Comparison of ENCODE assay signal across 19 mouse cellular contexts in genomic region chr10:57602951-57603350, GRCm38 (mm10). TPM values are rescaled to one million over a fixed set of nuclear protein-coding genes. Genes with fewer than 3 reads are reported as not detected.
DNase-seq lines count a peak whose midpoint lies in the region; ATAC-seq and TF ChIP-seq lines count a peak whose summit lies in the region.
"Had no signal": no experiment of that assay in that cellular context is flagged by ENCODE, and none has a peak within 500 bp of the region (broad histone marks: within the 10 kb centered on the region; RNA-seq: fewer than 3 reads in every experiment).

No protein-coding gene starts in this region.

- TF ChIP-seq RAD21 in CH12.LX (IDR thresholded peaks at IDR 0.05; ENCODE audit: low read depth, low read length), result no peak

- peak; percentile 1 for DNase-seq in lung, postnatal 36 days
- DNase-seq in lung, adult 2 months, result no peak
- peak; percentile 49 for DNase-seq in CH12.LX (ENCODE audit: extremely low read depth)
- DNase-seq in splenic B cell, adult 2 months (ENCODE audit: low read depth, low spot score), result peak; percentile 78
- no peak for DNase-seq in adrenal gland, postnatal 36 days
- DNase-seq: adrenal gland, adult 8-10 months; cerebellum, adult 11 months; cerebellum, adult 8-10 months; cerebellum, postnatal 14 days; gastrocnemius, postnatal 14 days; heart, postnatal 4 days had no signal

- ATAC-seq in megakaryocyte, adult 5-6 weeks (ENCODE audit: poor library complexity, severe bottlenecking), result peak; percentile 81
- ATAC-seq in inflammation-experienced regulatory T-cells, adult 6 months, result no peak
- ATAC-seq: forebrain, embryonic 16.5 days; hindbrain, postnatal 0 days had no signal

- H3K4me3 ChIP-seq in lung, adult 2 months (replicated peaks; ENCODE audit: extremely low read depth, low read depth, low read length), result no peak overlapping the region
- no peak overlapping the region for H3K4me3 ChIP-seq in CH12.LX (replicated peaks in 1 of 3; ENCODE audit: low read depth in 2 of 3, low read length in 2 of 3, poor library complexity in 1 of 3)
- H3K4me3 ChIP-seq: embryonic facial prominence, embryonic 13.5 days; forebrain, embryonic 12.5 days; heart, embryonic 13.5 days; hindbrain, embryonic 13.5 days had no signal

- H3K36me3 ChIP-seq in CH12.LX (replicated peaks in 1 of 2; ENCODE audit: control insufficient read depth in 1 of 2, insufficient read depth in 1 of 2, low read length in 1 of 2), result no peaks in the 10 kb centered on the region
- no peaks in the 10 kb centered on the region for H3K36me3 ChIP-seq in splenic B cell, adult 2 months (ENCODE audit: control insufficient read depth, insufficient read depth, low read length, poor library complexity, severe bottlenecking)
- H3K36me3 ChIP-seq: embryonic facial prominence, embryonic 13.5 days; forebrain, embryonic 12.5 days; heart, embryonic 13.5 days; hindbrain, embryonic 13.5 days had no signal

- no peak for TF ChIP-seq POLR2A in lung, adult 2 months (IDR thresholded peaks at IDR 0.05; ENCODE audit: borderline replicate concordance, extremely low read depth, low read depth, low read length)
- no peak for TF ChIP-seq POLR2A in CH12.LX (IDR thresholded peaks at IDR 0.05; ENCODE audit: low read depth, low read length)

- H3K9me3 ChIP-seq in CH12.LX (replicated peaks; ENCODE audit: low read length), result no peaks in the 10 kb centered on the region
- H3K9me3 ChIP-seq: embryonic facial prominence, embryonic 13.5 days; forebrain, embryonic 12.5 days; heart, embryonic 13.5 days; hindbrain, embryonic 13.5 days had no signal

- no peaks in the 10 kb centered on the region for H3K4me1 ChIP-seq in lung, adult 2 months (ENCODE audit: control insufficient read depth, insufficient read depth, low read length)
- peaks cover 6 to 22% of the 10 kb centered on the region in 2 experiments; a peak in 3 of 4 replicates for H3K4me1 ChIP-seq in CH12.LX (ENCODE audit: control insufficient read depth in 1 of 2, insufficient read depth in 2 of 2)
- H3K4me1 ChIP-seq: embryonic facial prominence, embryonic 13.5 days; forebrain, embryonic 12.5 days; heart, embryonic 13.5 days; hindbrain, embryonic 13.5 days had no signal

- in situ Hi-C loops in CH12.LX (cut with MboI; ENCODE audit: low pct_ligation_motif_present, low pct_unique_long_range_greater_than_20kb, low sequenced_read_pairs), result no loop called here

- TF ChIP-seq EP300 in CH12.LX (IDR thresholded peaks at IDR 0.05; ENCODE audit: low read length), result peak; percentile 73

- H3K9ac ChIP-seq in CH12.LX (ENCODE audit: insufficient read depth, low read depth), result peak overlapping the region; percentile 9; the same call in 1 of the 2 replicates
- H3K9ac ChIP-seq: embryonic facial prominence, embryonic 13.5 days; forebrain, embryonic 12.5 days; heart, embryonic 13.5 days; hindbrain, embryonic 13.5 days had no signal

- peak overlapping the region; percentile 51 for H3K4me2 ChIP-seq in CH12.LX (ENCODE audit: insufficient read depth, low read depth, poor library complexity, severe bottlenecking)
- H3K4me2 ChIP-seq: embryonic facial prominence, embryonic 13.5 days; forebrain, embryonic 12.5 days; heart, embryonic 13.5 days; hindbrain, embryonic 13.5 days had no signal

- TF ChIP-seq CTCF in lung, adult 2 months (IDR thresholded peaks at IDR 0.05; ENCODE audit: insufficient read depth, low read length), result no peak
- TF ChIP-seq CTCF in CH12.LX (conservative IDR thresholded peaks at IDR 0.05 in 1 of 2, IDR thresholded peaks at IDR 0.05 in 1 of 2; ENCODE audit: low read depth in 2 of 2, low read length in 2 of 2), result no peak

- no peaks in the 10 kb centered on the region for H3K79me2 ChIP-seq in CH12.LX (replicated peaks; ENCODE audit: control insufficient read depth, extremely low read depth, insufficient read depth, poor library complexity, severe bottlenecking)

- dilution Hi-C loops in CH12.LX (cut with MboI; ENCODE audit: extremely low pct_ligation_motif_present, extremely low pct_unique_long_range_greater_than_20kb, low sequenced_read_pairs), result no loop called here

- WGBS in lung, adult 2 months, result 74% methylated on average over 4 of the region's 4 CpGs

- H3K27me3 ChIP-seq in CH12.LX (replicated peaks), result no peaks in the 10 kb centered on the region
- no peaks in the 10 kb centered on the region for H3K27me3 ChIP-seq in splenic B cell, adult 2 months (ENCODE audit: control insufficient read depth, insufficient read depth, low read length, poor library complexity, severe bottlenecking)
- H3K27me3 ChIP-seq: embryonic facial prominence, embryonic 13.5 days; forebrain, embryonic 12.5 days; heart, embryonic 13.5 days; hindbrain, embryonic 13.5 days had no signal

- H3K27ac ChIP-seq in CH12.LX (ENCODE audit: insufficient read depth, low read depth), result no peak overlapping the region
- H3K27ac ChIP-seq: embryonic facial prominence, embryonic 13.5 days; forebrain, embryonic 12.5 days; heart, embryonic 13.5 days; hindbrain, embryonic 13.5 days; hindbrain, postnatal 0 days had no signal

TF ChIP-seq in CH12.LX, 34 proteins besides CTCF, POLR2A, EP300 and RAD21:
- TF ChIP-seq IRF4 (IDR thresholded peaks at IDR 0.05; ENCODE audit: low read depth, low read length), result peak; percentile 42; the same call in 1 of the 2 replicates
- TF ChIP-seq ZNF384 (IDR thresholded peaks at IDR 0.05; ENCODE audit: low read depth, low read length), result no peak
- TF ChIP-seq KAT2A (IDR thresholded peaks at IDR 0.05; ENCODE audit: insufficient replicate concordance, low read length), result no peak
- TF ChIP-seq MYC (IDR thresholded peaks at IDR 0.05; ENCODE audit: low read depth, low read length), result peak; percentile 41; the same call in 1 of the 2 replicates

RNA-seq across cellular contexts. Expression of gene Pkib, which starts 28.8 kb away (rescaled TPM):
- 2.1 TPM in 2 replicates for polyA plus RNA-seq in lung, adult 2 months (2012; rRNA removed)
- total RNA-seq in CH12.LX (2012; rRNA removed) (0.59 and 1.3 TPM in 2 replicates), CH12.LX (2014; rRNA removed) (4.1 and 4.2 TPM in 2 replicates)
- polyA plus RNA-seq in CH12.LX (2012; ENCODE audit: insufficient read length, low read depth), result 1.9 TPM in 2 replicates
- total RNA-seq in megakaryocyte, adult 5-6 weeks (2015), result 30.4 and 36.0 TPM in 2 replicates
- total RNA-seq in megakaryocyte, adult 5-6 weeks (2017), result 18.0 and 21.8 TPM in 2 replicates
- total RNA-seq in adrenal gland, postnatal 36 days (2021), result under 1 TPM; 0.07 to 0.79 TPM
- polyA plus RNA-seq in inflammation-experienced regulatory T-cells, adult 6 months (2017; shearing (Covaris generic)), result 1 to 10 TPM in 1 of 3 experiments, under 1 TPM in 1, not detected in 1; 0.36 to 1.7 TPM
- total RNA-seq: gastrocnemius, postnatal 14 days had no signal

Comparison
In these comparisons a context has a peak if more than half of its experiments do, and no peak if none do; other contexts are left out.
1. DNase-seq: peak in lung, postnatal 36 days (single experiment), CH12.LX (single experiment) and splenic B cell, adult 2 months (single experiment); none in lung, adult 2 months (single experiment) and adrenal gland, postnatal 36 days (0 of 2).